Mouse (Mus musculus) stomach, postnatal 0 days (tissue): ENCODE data around the gene Atp2a1.

Experiments
- CTCF ChIP-seq: IDR thresholded peaks from 2 replicates; pipeline ENCODE4 v1.5.1; 2016; ENCODE audit warnings: antibody characterized with exemption, low read depth, mild to moderate bottlenecking, moderate library complexity
- EP300 ChIP-seq: optimal IDR thresholded peaks from 2 replicates; pipeline ENCODE3; 2016; ENCODE audit warnings: antibody characterized with exemption

DNA sequence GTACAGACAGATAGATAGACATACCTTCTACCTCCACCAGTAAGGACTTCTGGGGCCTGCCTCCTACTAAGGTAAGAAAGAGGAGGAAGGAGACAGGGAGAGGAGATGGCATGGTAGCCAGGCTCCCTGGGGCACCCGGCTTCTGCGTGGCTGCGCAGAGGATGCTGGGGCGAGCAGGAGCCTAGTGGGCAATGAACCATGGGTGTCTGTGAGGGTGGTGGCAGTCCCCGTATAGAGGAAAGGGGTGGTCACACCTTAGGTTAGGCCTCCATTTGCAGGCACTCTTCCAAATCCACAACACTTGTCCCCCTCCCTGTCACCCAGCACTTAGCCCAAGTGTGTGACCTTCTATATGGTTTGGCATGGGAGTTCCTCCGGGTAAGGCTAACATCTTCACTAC, 48.2 kb downstream of the Atp2a1 start, which contains the start of gene Cd19:
- no peak for TF ChIP-seq CTCF
- no peak for TF ChIP-seq EP300
